Mouse (Mus musculus) granulocyte monocyte progenitor cell, adult 5-6 weeks (primary cell): ENCODE measurements around the gene Cnpy1. TPM values are rescaled to one million over a fixed set of nuclear protein-coding genes. Genes with fewer than 3 reads are reported as not detected.

Experiments used
- ATAC-seq: replicated peaks from 2 replicates; pipeline ENCODE4 v1.8.0; 2016; ENCODE audit warnings: mild to moderate bottlenecking, moderate TSS enrichment, inconsistent platforms; ENCODE audit not compliant: poor library complexity, severe bottlenecking
- total RNA-seq, 2 experiments: library from RNA; stranded (forward) in 1 of 2; stranded (reverse) in 1 of 2; fragments of 200-712, 200-1000 nt in 1 of 2; fragments of >200 nt in 1 of 2; fragmentation: Nextera tagmentation in 1 of 2; gene quantifications; 2 replicates each; pipeline ENCODE4 v1.2.3; 2014 to 2017

Cnpy1 gene
- total RNA-seq, 2 experiments from 2014 or later = not detected

DNA sequence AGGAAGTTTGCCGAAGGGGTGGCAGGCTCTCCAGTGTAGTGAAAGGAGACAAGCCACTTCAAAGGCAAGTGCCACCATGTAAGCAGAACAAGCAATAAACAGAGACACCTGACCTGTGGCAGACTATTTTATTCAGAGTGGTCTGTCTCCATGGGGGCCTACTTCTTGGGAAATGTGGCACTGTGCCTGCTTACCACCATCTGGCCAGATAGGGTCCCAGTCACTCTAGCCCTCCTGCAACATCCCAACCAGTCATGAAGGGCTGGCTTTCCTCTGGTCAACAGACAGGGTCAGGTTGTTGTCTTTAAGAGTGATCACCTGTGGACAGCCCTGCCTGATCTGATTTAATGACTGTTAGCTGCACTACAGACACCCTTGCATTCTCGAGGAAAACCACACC, 50.1 kb downstream of the Cnpy1 start:
- no peak for ATAC-seq

DNA sequence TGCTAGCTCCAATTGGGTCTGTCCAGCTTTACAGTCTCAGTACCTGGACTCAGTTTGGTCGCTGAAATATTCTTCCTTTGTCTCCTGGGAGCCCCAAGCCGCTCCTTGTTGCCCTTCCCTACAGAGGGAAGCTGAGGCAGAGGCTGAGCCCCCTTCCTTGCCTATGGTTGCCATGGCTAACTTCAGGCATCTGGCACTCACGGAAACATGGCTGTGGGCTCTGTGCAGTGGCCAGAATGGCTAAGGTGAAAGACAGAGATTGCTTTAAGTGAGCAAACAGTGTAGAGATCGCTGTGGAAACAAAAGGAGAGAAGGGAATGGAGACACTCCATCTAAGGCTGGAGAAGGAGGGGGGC, 53.5 kb downstream of the Cnpy1 start:
- ATAC-seq = no peak

DNA sequence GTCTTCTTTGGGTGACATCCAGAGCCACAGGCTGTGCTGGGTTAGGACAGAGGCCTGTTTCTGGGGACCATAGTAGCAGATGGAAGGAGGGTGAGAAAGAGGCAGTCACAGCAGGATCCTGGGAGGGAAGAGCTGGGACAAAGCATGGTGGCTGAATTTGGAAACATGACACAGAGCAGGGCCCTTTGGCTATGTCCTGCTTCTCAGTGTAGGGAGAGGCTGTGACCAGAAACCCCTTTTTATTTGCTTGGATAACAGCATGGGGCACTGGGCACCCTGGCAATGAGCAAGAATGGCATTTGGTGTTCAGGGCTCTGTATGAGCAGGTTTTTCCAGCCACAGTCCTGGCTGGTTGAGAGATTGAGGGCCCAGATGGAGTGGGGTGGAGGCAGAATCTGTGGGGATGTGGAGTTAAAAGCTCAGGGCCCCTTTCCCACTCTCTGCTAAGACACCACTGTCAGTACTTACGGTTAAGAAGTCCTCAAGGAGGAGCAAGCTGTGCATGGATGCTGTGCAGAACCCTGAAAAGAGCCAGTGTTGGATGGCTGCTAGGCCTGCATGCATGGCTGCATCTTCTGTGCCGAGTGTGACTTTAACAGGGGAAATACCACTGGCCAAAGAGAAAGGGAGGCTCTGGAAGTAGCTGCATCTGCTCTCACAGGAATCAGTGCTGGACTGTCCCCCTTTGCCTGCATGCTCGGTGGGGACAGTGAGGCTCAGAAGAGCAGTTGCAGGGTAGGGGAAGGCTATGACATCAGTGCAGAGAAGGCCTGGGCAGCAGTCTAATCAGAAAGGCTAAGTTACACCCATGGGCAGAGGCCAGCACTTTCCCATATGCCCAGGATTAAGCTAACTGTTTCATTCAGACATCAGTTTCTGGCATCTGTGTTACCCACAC, 54.2 kb downstream of the Cnpy1 start:
- ATAC-seq = no peak

DNA sequence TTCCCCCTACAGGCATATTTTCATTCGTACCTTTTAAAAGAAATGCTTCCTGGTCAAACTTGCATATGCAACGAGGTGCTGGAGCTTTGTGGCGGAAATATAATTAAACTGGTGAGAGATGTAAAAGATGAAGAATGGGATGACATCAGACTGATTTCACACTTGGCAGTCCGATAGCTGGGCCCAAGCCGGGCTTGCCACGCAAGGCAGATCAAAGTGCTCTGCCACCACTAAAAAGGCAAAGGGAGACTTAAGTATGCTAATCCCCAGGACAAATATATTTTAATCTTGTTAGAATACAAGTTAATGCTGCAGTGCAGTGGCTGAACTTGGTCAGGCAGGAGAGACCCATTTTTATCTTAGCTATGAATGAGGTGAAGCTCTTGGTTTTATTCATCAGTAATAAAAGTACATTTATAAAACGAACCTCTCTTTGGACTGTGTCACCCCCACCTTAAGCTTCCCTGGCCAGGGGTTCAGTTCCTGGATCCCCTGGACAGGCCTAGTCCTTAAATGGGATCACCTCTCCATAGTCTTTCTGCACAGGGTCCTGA, 66.3 kb downstream of the Cnpy1 start:
- ATAC-seq = no peak

DNA sequence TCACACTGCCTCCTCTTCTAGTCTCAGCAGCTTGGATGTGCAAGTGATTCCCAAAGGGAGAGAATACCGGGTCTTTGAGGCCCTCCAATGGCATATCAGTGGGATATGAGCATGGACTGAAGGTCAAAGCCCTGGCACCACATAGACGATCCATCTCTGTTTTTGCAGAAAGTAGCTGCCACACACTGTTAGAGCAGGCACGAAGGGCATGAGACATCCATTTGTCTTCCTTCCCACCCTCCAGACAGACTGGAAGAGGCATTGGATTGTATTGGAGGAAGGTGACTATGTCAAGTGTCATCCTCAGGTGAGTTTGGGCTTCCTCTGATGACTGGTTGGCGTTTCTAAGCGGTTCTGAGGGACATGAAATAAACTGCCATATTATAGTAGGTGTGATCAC, 67.3 kb downstream of the Cnpy1 start:
- no peak for ATAC-seq

DNA sequence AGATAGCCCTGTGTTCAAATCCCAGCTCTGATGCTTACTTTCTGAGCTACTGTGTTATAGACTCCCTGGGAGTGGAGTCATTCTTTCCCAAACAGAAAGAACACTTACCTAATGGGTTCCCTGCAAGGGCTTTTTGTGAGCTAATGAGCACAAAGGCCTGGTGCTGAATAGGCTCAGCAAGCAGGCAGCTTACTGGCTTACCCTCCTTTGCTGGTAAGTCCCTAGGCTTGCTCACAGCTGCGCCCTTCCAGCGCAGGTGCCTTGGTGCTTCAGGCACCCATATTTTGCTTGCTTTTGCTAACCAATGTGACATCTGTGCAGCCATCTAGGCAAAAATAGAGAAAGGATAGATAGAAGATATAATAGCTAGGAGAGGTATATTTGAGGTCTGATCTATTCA, 69.0 kb downstream of the Cnpy1 start:
- no peak for ATAC-seq

DNA sequence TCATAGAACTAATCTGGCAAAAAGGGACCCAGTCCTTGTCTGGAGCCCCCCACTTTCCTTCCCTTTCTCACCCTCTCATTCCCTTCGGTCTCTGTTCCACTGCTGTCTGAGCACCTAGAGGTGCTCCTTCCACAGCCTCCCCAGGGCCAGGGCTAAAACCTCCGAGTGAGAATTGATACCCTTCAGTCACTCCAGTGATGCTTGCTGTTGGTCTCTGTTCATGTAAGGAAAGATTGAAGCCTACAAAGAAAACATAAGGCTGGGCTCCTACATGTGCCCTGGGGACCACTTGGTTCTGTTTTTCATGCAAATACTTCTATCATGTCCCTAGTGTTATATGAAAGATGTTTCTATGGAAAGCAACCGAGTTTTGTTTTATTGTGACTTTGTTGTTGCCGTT, 69.6 kb downstream of the Cnpy1 start:
- no peak for ATAC-seq

DNA sequence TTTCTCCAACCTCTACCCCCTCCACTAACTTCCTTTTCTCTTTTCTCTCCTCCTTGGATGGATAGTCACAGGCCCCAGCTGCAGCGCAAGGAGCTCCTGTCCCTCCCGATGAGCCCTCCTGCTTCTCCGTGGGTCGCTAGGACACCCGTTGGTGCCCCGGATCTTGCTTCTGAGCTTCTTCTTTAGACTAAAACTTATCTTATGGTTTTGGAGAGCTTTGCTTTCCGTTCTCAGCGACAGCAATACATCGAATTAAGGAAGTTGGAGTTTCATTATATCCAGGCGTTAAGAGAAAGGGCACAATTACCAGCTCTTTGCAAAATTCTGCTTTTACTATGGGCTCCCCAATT, 70.1 kb downstream of the Cnpy1 start:
- peak; percentile 66 for ATAC-seq

DNA sequence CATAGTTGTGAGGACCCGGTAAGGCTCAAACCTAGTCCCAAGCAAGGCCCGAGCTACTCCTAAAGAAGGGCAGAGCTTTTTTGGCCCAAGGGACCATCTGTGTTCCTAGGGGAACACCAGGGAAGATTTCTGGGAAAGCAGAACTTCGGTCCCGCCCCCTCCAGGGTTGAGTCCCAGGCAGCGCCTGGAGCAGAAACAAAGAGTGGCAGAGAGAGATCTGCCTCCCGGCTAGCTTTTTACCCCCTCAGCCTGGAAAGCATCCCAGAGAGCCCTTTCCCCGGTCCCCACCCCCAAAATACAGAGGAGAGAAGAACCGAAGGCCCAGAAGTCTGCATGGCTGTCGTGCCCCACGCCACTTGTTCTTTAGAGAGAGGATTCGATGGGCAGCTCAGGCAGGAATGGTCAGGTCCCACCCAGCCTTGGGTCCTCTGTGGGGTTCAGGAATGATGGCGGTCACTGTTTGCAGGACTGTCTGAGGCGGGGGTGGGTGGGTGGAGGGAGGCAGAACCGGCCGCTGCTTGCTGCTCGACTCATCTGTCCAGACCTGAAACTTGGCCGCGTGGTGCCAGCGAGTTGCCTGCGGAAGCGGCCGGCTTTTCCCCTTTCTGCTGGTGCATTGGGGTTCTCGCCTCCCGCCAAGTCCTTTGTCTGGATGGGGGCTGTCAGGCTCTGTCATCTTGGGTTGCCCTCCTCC, 70.6 kb downstream of the Cnpy1 start:
- peak; percentile 31 for ATAC-seq

DNA sequence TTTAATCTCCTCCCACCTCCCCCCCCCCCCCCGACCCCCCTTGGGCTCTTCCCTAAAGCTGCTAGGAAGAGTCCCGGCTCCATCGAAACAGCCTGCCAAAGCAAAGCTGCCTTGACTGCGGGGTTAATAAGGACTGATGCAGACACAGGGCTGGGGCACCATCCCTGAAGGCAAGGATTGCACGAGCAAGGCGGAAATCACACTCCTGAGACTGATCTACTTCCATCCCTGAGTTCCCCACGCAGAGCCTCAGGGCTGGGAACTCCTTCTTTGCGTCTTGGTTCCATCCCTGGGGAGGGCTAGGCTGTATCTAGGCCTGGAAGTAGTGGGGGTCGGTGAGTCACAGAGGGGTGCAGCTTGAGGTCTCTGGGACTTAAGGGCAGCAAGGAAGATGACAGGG, 71.5 kb downstream of the Cnpy1 start:
- no peak for ATAC-seq

DNA sequence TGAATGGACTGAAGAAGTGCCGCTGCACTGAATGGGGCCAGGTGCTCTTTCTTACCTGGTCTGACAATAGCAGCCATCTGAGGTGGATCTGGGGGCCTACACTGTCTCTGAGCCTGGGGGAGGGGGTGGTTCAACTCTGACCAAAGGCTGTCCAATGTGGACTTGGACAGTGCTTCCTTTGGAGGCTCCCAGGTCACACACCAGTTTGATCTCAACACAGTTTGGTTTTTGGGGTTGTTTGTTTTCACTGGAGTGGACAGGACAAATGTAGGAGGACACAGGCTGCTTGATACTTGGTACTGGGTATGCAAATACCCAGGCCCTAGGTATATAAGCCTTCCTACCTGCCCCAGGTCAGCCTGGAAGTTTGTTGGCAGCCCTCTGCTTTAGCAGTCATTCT, 71.9 kb downstream of the Cnpy1 start:
- ATAC-seq = no peak

DNA sequence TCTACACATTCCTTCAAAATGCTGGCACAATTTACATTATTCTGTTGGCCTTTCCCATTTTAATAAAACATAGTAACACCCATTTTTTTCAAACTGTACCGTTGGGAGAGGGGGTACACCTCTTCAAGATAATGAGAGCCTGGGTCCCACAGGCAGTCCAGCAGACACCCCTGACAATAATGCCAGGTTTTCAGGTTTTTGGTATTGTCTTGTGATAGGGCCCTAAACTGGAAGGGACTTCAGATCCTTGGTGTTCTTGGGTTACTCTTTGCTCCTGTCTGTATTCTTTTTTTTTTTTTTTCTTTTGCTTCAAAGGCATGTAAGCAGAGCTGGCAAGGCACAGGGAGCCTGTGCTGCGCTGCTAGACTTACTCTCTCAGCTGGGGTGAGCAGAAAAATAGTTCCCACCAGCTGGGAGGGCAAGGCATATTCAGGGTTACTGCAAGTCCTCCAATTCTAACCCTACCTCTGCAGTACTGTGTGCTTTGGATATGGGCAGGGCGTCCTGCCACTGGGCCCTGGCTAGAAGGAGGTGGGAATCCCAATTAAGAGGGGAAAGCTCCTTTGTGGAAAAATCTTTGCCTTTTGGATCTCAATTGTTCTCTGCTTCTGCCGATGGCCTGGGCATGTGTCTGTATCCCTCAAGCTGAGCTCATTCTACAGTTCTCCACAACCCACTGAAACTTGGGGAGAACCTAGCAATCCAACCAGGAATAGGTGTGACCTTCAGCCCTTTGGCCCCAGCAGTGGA, 72.5 kb downstream of the Cnpy1 start:
- no peak for ATAC-seq

DNA sequence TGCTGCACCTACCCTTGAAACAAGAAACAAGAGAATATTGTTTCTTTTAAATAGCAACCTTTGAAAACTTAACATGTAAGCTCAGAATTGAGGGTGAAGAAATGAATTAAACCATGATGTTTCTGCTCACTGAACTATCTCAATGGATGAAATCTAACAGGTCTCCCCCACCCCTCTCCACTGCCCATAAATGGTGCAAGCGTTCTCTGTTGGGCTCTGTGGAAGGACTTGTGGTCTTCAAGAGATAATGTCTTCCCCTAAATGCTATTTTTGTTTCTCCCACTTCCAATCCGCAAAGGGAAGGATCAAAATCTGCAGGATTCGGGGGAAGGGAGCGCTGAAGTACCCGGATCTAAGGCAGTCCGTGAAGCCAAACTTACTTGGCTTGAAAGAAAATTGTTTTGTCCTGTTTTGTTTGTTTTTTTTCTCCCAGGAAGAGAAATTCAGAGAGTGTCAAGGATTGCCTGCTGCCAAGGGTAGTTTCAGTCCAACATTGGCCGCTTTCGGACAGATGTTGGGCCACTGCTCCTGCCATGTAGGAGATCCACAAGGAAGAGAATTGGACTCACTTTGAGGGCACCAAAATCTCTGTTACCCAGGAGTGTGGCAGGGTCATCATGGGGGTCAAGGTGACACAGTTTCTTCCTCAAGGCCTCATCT, 73.2 kb downstream of the Cnpy1 start:
- ATAC-seq = no peak

DNA sequence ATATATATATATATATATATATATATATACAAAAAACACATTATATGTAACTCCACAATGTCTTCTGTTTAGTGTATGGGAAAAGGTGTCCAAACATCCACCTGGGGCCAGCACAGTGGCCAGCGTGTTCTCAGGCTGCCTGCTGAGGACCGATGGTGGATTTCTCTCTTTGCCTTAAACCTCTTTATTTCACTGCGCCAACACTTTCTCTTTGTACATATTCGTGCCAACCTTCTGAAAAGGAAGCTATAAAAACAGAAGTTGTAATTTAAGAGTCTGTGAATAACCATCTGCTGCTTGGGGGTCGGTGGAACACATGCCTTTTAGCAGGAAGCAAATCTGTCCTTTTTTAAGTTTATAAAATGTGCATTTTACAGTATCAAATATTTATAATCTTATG, 73.9 kb downstream of the Cnpy1 start:
- no peak for ATAC-seq

DNA sequence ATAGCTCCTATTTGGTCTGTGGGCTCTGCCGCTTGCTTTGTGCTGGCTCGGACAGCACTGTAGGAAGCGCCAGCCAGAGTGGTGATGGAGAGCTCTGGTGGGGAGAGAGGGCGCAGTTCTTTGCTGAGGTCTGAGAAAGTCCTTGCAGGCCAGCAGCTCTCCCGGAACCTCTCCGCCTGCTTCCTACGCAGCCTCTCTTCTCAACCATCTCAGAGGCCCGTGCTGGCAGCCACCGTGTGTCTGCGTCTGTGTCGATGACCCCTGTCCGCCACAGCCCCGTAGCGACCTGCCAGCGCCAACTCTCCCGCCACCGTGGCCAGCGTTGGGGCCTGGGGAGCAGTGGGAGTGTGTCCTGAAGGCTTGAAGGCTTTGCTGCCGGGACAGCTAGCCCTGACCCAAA, 74.7 kb downstream of the Cnpy1 start:
- ATAC-seq = no peak

DNA sequence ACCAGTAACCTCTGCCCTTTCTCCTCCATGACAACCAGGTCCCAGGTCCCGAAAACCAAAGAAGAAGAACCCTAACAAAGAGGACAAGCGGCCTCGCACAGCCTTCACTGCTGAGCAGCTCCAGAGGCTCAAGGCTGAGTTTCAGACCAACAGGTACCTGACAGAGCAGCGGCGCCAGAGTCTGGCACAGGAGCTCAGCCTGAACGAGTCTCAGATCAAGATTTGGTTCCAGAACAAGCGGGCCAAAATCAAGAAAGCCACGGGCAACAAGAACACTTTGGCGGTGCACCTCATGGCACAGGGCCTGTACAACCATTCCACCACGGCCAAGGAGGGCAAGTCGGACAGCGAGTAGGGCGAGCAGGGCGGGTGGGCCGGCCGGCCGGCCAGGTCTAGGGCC, 75.5 kb downstream of the Cnpy1 start:
- no peak for ATAC-seq

DNA sequence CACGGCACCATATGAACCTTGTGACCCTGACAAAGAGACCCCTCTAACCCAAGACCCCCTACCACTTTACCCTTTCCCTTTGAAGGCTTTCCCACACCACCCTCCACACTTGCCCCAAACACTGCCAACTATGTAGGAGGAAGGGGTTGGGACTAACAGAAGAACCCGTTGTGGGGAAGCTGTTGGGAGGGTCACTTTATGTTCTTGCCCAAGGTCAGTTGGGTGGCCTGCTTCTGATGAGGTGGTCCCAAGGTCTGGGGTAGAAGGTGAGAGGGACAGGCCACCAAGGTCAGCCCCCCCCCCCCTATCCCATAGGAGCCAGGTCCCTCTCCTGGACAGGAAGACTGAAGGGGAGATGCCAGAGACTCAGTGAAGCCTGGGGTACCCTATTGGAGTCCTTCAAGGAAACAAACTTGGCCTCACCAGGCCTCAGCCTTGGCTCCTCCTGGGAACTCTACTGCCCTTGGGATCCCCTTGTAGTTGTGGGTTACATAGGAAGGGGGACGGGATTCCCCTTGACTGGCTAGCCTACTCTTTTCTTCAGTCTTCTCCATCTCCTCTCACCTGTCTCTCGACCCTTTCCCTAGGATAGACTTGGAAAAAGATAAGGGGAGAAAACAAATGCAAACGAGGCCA, 76.3 kb downstream of the Cnpy1 start:
- no peak for ATAC-seq

DNA sequence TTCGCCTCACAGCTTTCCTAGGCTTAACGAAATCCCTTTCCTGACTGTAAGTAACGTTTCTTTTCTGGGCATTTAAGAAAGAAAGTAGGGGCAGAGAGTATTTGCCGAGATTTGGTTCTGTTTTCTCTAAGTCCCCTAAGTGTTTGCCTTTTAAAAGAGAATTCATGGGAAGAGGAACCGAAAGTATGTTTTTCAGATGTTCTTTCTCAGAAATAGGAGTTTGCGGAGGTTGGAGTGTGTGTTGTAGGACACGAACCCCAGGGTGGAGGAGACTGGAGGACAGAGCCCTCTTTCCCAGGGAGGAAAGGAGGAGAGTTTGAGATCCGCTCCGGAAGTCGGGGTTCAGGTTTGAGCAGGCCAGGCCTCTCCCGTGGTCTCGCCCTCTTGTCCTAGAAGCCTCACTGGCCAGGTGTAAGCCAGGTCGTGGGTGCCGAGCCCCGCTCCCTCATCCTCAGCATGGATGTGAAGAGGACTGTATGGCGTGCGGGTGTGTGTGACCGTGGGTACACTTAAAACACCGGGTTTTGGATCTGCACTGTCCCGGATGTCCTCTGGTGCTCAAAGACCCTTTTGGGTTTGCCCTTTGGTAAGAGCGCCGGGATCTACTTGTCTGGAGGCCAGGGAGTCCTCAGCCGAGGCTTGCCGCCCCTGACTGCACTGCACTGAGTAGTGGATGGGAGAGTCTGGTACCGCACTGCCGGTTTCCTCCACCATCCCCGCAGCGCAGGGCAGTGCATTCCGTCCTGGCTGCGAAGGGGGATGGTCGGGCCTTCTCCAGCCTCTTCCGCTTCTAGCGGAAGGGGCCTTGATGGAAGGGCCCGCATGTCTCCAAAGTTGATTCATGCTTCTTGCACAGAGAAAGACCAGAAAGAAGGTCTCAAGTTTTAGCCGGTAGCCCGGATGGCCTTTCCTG, 77.1 kb downstream of the Cnpy1 start:
- peak; percentile 45 for ATAC-seq

DNA sequence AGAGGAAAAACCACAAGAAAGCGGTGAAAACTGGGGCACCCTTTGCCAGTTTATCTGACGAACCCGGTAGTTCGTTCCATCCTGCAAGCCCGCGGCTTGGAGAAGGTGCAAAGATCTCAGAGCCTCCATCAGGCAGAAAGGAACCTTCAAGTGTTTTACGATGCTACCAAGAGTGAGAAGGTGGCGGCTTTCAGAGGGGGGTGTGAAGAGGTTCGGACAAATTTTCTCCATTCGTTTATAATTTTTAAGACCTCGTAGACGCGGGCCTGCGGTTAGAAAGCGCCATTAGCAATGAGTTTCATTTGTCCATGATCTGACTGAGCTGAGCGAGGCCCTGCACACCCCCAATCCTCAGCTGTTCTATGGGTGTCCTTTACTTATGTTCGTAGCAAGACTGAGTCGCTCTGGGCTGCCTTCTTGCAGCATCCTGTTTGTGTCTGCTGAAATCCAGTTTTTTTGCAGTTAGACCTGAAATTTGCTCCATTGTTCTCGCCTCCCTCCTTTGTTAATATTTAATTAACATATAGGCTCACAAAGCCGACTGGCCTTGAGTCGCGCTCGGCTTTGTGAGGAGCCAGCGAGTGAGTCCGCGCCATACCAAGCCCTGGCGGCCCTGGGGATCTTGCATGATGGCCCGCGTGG, 77.9 kb downstream of the Cnpy1 start:
- ATAC-seq = peak; percentile 20
